Mouse (Mus musculus): ENCODE measurements at regions not wholly inside any gene's neighbourhood (a gene's known extent, or its start where the extent isn't known, plus 50 kb on each side); places are given as distances from the start of the nearest gene placed in this dataset.

- no peak overlapping the region for H3K9ac ChIP-seq
- no peak for ATAC-seq (ENCODE audit: insufficient read depth)
- 37% methylated on average over 9 of the region's 9 CpGs for WGBS (ENCODE audit: insufficient replicate concordance)
Measured at GRCm38 (mm10) chr11:19739527-19740151, 184.5 kb upstream of the Spred2 start.

GRCm38 (mm10) chr11:19740562-19740961 is 183.6 kb upstream of the Spred2 start:
- no peak overlapping the region for H3K4me3 ChIP-seq (replicated peaks)
- no peak overlapping the region for H3K4me2 ChIP-seq
- H3K9me3 ChIP-seq (replicated peaks), result no peaks in the 10 kb centered on the region
- H3K9ac ChIP-seq, result no peak overlapping the region
- ATAC-seq (ENCODE audit: insufficient read depth), result no peak
- H3K27ac ChIP-seq (replicated peaks), result no peak overlapping the region
- no peaks in the 10 kb centered on the region for H3K27me3 ChIP-seq
- whole genome bisulfite sequencing (ENCODE audit: insufficient replicate concordance), result 51% methylated on average over 3 of the region's 3 CpGs
- no peaks in the 10 kb centered on the region for H3K4me1 ChIP-seq (replicated peaks)
- H3K36me3 ChIP-seq (replicated peaks), result no peaks in the 10 kb centered on the region

More at GRCm38 (mm10) chr11:19739527-19740151, 184.5 kb upstream of the Spred2 start:
- Histone ChIP-seq H3K27ac (replicated peaks) (no peak overlapping the region), H3K36me3 (replicated peaks) (no peaks in the 10 kb centered on the region), H3K4me1 (replicated peaks) (no peaks in the 10 kb centered on the region), H3K4me2 (no peak overlapping the region), H3K9me3 (replicated peaks) (no peaks in the 10 kb centered on the region), H3K4me3 (replicated peaks) (no peak overlapping the region), H3K27me3 (no peaks in the 10 kb centered on the region)

GRCm38 (mm10) chr11:19747097-19747972 is 176.8 kb upstream of the Spred2 start:
- WGBS (ENCODE audit: insufficient replicate concordance), result 45% methylated on average over 11 of the region's 11 CpGs
- Histone ChIP-seq H3K4me3 (replicated peaks) (no peak overlapping the region), H3K4me1 (replicated peaks) (no peaks in the 10 kb centered on the region), H3K9me3 (replicated peaks) (no peaks in the 10 kb centered on the region), H3K27ac (replicated peaks) (no peak overlapping the region), H3K9ac (no peak overlapping the region), H3K36me3 (replicated peaks) (no peaks in the 10 kb centered on the region), H3K4me2 (no peak overlapping the region), H3K27me3 (no peaks in the 10 kb centered on the region)
- no peak for ATAC-seq (ENCODE audit: insufficient read depth)

- WGBS (ENCODE audit: insufficient replicate concordance), result 58% methylated on average over 14 of the region's 14 CpGs
- H3K36me3 ChIP-seq (replicated peaks), result no peaks in the 10 kb centered on the region
- no peak overlapping the region for H3K27ac ChIP-seq (replicated peaks)
- no peaks in the 10 kb centered on the region for H3K4me1 ChIP-seq (replicated peaks)
- ATAC-seq (ENCODE audit: insufficient read depth), result no peak
- H3K27me3 ChIP-seq, result no peaks in the 10 kb centered on the region
- H3K9me3 ChIP-seq (replicated peaks), result no peaks in the 10 kb centered on the region
- H3K9ac ChIP-seq, result no peak overlapping the region
- no peak overlapping the region for H3K4me3 ChIP-seq (replicated peaks)
- no peak overlapping the region for H3K4me2 ChIP-seq
Measured at GRCm38 (mm10) chr11:19747973-19748559, 176.1 kb upstream of the Spred2 start.

- Histone ChIP-seq H3K36me3 (replicated peaks) (no peaks in the 10 kb centered on the region), H3K27me3 (no peaks in the 10 kb centered on the region), H3K9ac (no peak overlapping the region), H3K4me1 (replicated peaks) (no peaks in the 10 kb centered on the region), H3K27ac (replicated peaks) (no peak overlapping the region), H3K4me2 (no peak overlapping the region), H3K9me3 (replicated peaks) (no peaks in the 10 kb centered on the region), H3K4me3 (replicated peaks) (no peak overlapping the region)
- 65% methylated on average over 4 of the region's 4 CpGs for WGBS (ENCODE audit: insufficient replicate concordance)
- no peak for ATAC-seq (ENCODE audit: insufficient read depth)
Measured at GRCm38 (mm10) chr11:19758892-19759291, 165.3 kb upstream of the Spred2 start.

- Histone ChIP-seq H3K27me3 (no peaks in the 10 kb centered on the region), H3K27ac (replicated peaks) (no peak overlapping the region), H3K4me1 (replicated peaks) (no peaks in the 10 kb centered on the region), H3K9me3 (replicated peaks) (no peaks in the 10 kb centered on the region), H3K4me3 (replicated peaks) (no peak overlapping the region), H3K9ac (no peak overlapping the region), H3K4me2 (no peak overlapping the region), H3K36me3 (replicated peaks) (no peaks in the 10 kb centered on the region)
- ATAC-seq (ENCODE audit: insufficient read depth), result no peak
- WGBS (ENCODE audit: insufficient replicate concordance), result 19% methylated on average over 16 of the region's 16 CpGs
Measured at GRCm38 (mm10) chr11:19760861-19761693, 163.1 kb upstream of the Spred2 start.

GRCm38 (mm10) chr11:19761694-19761976 is 162.5 kb upstream of the Spred2 start:
- ATAC-seq (ENCODE audit: insufficient read depth), result no peak
- Histone ChIP-seq H3K9me3 (replicated peaks) (no peaks in the 10 kb centered on the region), H3K27ac (replicated peaks) (no peak overlapping the region), H3K4me1 (replicated peaks) (no peaks in the 10 kb centered on the region), H3K4me2 (no peak overlapping the region), H3K27me3 (no peaks in the 10 kb centered on the region), H3K4me3 (replicated peaks) (no peak overlapping the region), H3K36me3 (replicated peaks) (no peaks in the 10 kb centered on the region), H3K9ac (no peak overlapping the region)
- 31% methylated on average over 4 of the region's 4 CpGs for WGBS (ENCODE audit: insufficient replicate concordance)

GRCm38 (mm10) chr11:19767316-19767715 is 156.9 kb upstream of the Spred2 start:
- H3K4me1 ChIP-seq (replicated peaks), result no peaks in the 10 kb centered on the region
- no peaks in the 10 kb centered on the region for H3K36me3 ChIP-seq (replicated peaks)
- H3K27ac ChIP-seq (replicated peaks), result no peak overlapping the region
- no peaks in the 10 kb centered on the region for H3K27me3 ChIP-seq
- H3K9me3 ChIP-seq (replicated peaks), result no peaks in the 10 kb centered on the region
- 65% methylated on average over 5 of the region's 5 CpGs for WGBS (ENCODE audit: insufficient replicate concordance)
- no peak for ATAC-seq (ENCODE audit: insufficient read depth)
- H3K4me2 ChIP-seq, result no peak overlapping the region
- no peak overlapping the region for H3K9ac ChIP-seq
- no peak overlapping the region for H3K4me3 ChIP-seq (replicated peaks)

- Histone ChIP-seq H3K27me3 (no peaks in the 10 kb centered on the region), H3K4me3 (replicated peaks) (no peak overlapping the region), H3K4me1 (replicated peaks) (no peaks in the 10 kb centered on the region), H3K9ac (no peak overlapping the region), H3K4me2 (no peak overlapping the region), H3K27ac (replicated peaks) (no peak overlapping the region), H3K9me3 (replicated peaks) (no peaks in the 10 kb centered on the region), H3K36me3 (replicated peaks) (no peaks in the 10 kb centered on the region)
- ATAC-seq (ENCODE audit: insufficient read depth), result no peak
- 65% methylated on average over 9 of the region's 9 CpGs for WGBS (ENCODE audit: insufficient replicate concordance)
Measured at GRCm38 (mm10) chr11:19767871-19768270, 156.3 kb upstream of the Spred2 start.

- Histone ChIP-seq H3K36me3 (replicated peaks) (no peaks in the 10 kb centered on the region), H3K4me2 (no peak overlapping the region), H3K4me1 (replicated peaks) (no peaks in the 10 kb centered on the region), H3K9ac (no peak overlapping the region), H3K4me3 (replicated peaks) (no peak overlapping the region), H3K9me3 (replicated peaks) (no peaks in the 10 kb centered on the region), H3K27me3 (no peaks in the 10 kb centered on the region), H3K27ac (replicated peaks) (no peak overlapping the region)
- no peak for ATAC-seq (ENCODE audit: insufficient read depth)
- 50% methylated on average over 1 of the region's 1 CpGs for WGBS (ENCODE audit: insufficient replicate concordance)
Measured at GRCm38 (mm10) chr11:19768962-19769361, 155.2 kb upstream of the Spred2 start.

- Histone ChIP-seq H3K36me3 (replicated peaks) (no peaks in the 10 kb centered on the region), H3K27ac (replicated peaks) (no peak overlapping the region), H3K9ac (no peak overlapping the region), H3K4me1 (replicated peaks) (no peaks in the 10 kb centered on the region), H3K27me3 (no peaks in the 10 kb centered on the region), H3K4me3 (replicated peaks) (no peak overlapping the region), H3K4me2 (no peak overlapping the region), H3K9me3 (replicated peaks) (no peaks in the 10 kb centered on the region)
- ATAC-seq (ENCODE audit: insufficient read depth), result no peak
- 47% methylated on average over 9 of the region's 9 CpGs for WGBS (ENCODE audit: insufficient replicate concordance)
Measured at GRCm38 (mm10) chr11:19774010-19774409, 150.2 kb upstream of the Spred2 start.

All from liver, embryonic 15.5 days (tissue).